Mouse (Mus musculus): ENCODE data around the gene Dguok. TPM values are rescaled to one million over a fixed set of nuclear protein-coding genes. Genes with fewer than 3 reads are reported as not detected.

The Dguok gene
- total and polyA plus RNA-seq, 3 experiments = 8.7 to 16.7 (median 11.5) TPM

DNA sequence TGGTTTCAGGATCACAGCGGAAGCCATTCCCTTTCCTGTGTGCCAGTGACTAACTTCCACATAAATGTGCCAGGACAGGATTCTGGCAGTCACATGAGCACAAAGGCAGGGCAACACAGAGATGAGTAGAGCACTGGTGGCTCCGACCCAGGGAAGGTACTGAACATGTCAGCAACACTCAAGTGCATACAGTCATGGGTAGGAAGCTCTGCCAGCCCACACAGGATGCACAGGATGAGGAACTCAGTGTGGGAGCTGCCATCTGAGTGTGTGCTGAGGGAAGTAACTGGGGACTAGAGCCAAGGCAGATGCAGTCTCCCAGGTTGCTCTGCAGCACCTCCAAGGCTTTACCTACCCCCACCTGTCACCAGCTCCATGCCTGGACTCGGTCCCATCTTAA is 4.1 kb downstream of the Dguok start:
- dilution Hi-C loops (cut with MboI; ENCODE audit: extremely low pct_ligation_motif_present, extremely low pct_unique_long_range_greater_than_20kb, low sequenced_read_pairs) (no loop called here), in situ Hi-C loops (cut with MboI; ENCODE audit: low pct_ligation_motif_present, low pct_unique_long_range_greater_than_20kb, low sequenced_read_pairs) (no loop called here)
- no peak for DNase-seq (ENCODE audit: extremely low read depth)
- H3K79me2 ChIP-seq (replicated peaks; ENCODE audit: control insufficient read depth, extremely low read depth, insufficient read depth, poor library complexity, severe bottlenecking) = no peaks in the 10 kb centered on the region; the same call in 1 of the 2 replicates
- no peak for TF ChIP-seq EP300 (IDR thresholded peaks at IDR 0.05; ENCODE audit: low read length)
- TF ChIP-seq PAX5 (IDR thresholded peaks at IDR 0.05; ENCODE audit: low read length) = no peak
- TF ChIP-seq USF1 (IDR thresholded peaks at IDR 0.05; ENCODE audit: low read depth, low read length) = no peak
- TF ChIP-seq KAT2A (IDR thresholded peaks at IDR 0.05; ENCODE audit: insufficient replicate concordance, low read length) = no peak
- no peak for TF ChIP-seq CHD1 (IDR thresholded peaks at IDR 0.05; ENCODE audit: low read depth, low read length)
- TF ChIP-seq MAFK (IDR thresholded peaks at IDR 0.05; ENCODE audit: insufficient replicate concordance, low read length) = no peak
- no peak for TF ChIP-seq JUN (IDR thresholded peaks at IDR 0.05; ENCODE audit: insufficient read depth, low read depth, low read length)
- TF ChIP-seq MYC (IDR thresholded peaks at IDR 0.05; ENCODE audit: low read depth, low read length) = no peak
- no peak for TF ChIP-seq NRF1 (IDR thresholded peaks at IDR 0.05; ENCODE audit: low read depth, low read length)
- no peak for TF ChIP-seq MXI1 (IDR thresholded peaks at IDR 0.05; ENCODE audit: low read depth, low read length)
- H3K4me1 ChIP-seq (ENCODE audit: control insufficient read depth in 1 of 2, insufficient read depth in 2 of 2) = peaks cover 13 to 43% of the 10 kb centered on the region in 2 experiments
- H3K27ac ChIP-seq (ENCODE audit: insufficient read depth, low read depth) = no peak overlapping the region
- no peak overlapping the region for H3K4me2 ChIP-seq (ENCODE audit: insufficient read depth, low read depth, poor library complexity, severe bottlenecking)
- H3K27me3 ChIP-seq (replicated peaks) = no peaks in the 10 kb centered on the region
- no peak overlapping the region for H3K4me3 ChIP-seq (replicated peaks in 1 of 3; ENCODE audit: low read depth in 2 of 3, low read length in 2 of 3, poor library complexity in 1 of 3)
- no peak overlapping the region for H3K9ac ChIP-seq (ENCODE audit: insufficient read depth, low read depth)
- H3K9me3 ChIP-seq (replicated peaks; ENCODE audit: low read length) = peaks cover 2% of the 10 kb centered on the region
- H3K36me3 ChIP-seq (replicated peaks in 1 of 2; ENCODE audit: control insufficient read depth in 1 of 2, insufficient read depth in 1 of 2, low read length in 1 of 2) = peaks cover 0 to 40% of the 10 kb centered on the region in 2 experiments

DNA sequence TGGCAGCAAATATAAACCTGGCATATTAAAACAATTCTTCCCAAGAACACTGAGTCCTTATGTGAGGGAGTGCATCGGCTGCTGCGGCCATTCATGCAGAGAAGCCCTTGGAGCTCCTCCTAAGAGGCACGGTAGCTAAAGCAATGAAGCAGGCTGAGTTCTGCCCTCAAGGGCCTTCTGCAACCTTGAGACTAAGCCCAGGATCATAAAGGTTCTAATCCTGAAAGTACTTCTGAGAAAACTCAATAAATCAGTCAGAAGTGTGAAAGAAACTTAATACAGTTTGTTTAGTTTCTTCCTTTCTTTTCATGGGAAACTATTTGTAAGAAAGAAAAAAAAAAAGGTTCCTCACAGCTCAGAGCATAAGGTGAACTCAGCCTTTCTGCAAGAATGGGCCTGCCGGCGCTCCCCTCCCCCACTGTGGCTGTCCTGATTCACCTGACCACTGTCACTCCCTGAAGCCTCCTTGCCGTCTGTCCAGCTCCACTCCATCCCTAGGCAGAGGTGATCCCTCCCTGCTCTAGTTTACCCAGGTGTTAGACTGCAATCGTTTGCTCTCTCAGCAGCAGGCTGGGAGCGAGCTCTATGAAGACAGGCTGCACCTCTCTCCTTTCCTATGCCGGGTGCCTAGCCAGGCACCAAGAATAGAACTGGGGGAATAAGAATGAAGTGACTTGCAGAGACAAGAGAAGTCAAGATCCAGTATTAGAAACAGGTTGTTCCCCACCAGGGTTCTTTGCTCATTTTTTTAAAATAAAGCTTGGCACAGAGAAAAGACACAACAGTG is 5.1 kb downstream of the Dguok start:
- peaks cover 0 to 48% of the 10 kb centered on the region in 2 experiments for H3K36me3 ChIP-seq (replicated peaks in 1 of 2; ENCODE audit: control insufficient read depth in 1 of 2, insufficient read depth in 1 of 2, low read length in 1 of 2)
- no peak overlapping the region for H3K27ac ChIP-seq (ENCODE audit: insufficient read depth, low read depth)
- H3K27me3 ChIP-seq (replicated peaks) = no peaks in the 10 kb centered on the region
- dilution Hi-C loops (cut with MboI; ENCODE audit: extremely low pct_ligation_motif_present, extremely low pct_unique_long_range_greater_than_20kb, low sequenced_read_pairs) = no loop called here
- H3K4me1 ChIP-seq (ENCODE audit: control insufficient read depth in 1 of 2, insufficient read depth in 2 of 2) = peaks cover 11 to 38% of the 10 kb centered on the region in 2 experiments
- no peak for TF ChIP-seq ELF1 (IDR thresholded peaks at IDR 0.05; ENCODE audit: low read depth, low read length)
- TF ChIP-seq GABPA (IDR thresholded peaks at IDR 0.05; ENCODE audit: insufficient replicate concordance, low read depth, low read length) = no peak
- TF ChIP-seq MXI1 (IDR thresholded peaks at IDR 0.05; ENCODE audit: low read depth, low read length) = no peak
- TF ChIP-seq TCF12 (IDR thresholded peaks at IDR 0.05; ENCODE audit: low read depth, low read length) = no peak
- no peak for TF ChIP-seq EP300 (IDR thresholded peaks at IDR 0.05; ENCODE audit: low read length)
- TF ChIP-seq SMC3 (IDR thresholded peaks at IDR 0.05; ENCODE audit: low read depth, low read length) = no peak
- H3K9ac ChIP-seq (ENCODE audit: insufficient read depth, low read depth) = no peak overlapping the region
- no peak overlapping the region for H3K4me3 ChIP-seq (replicated peaks in 1 of 3; ENCODE audit: low read depth in 2 of 3, low read length in 2 of 3, poor library complexity in 1 of 3)
- in situ Hi-C loops (cut with MboI; ENCODE audit: low pct_ligation_motif_present, low pct_unique_long_range_greater_than_20kb, low sequenced_read_pairs) = no loop called here
- no peaks in the 10 kb centered on the region; the same call in 1 of the 2 replicates for H3K79me2 ChIP-seq (replicated peaks; ENCODE audit: control insufficient read depth, extremely low read depth, insufficient read depth, poor library complexity, severe bottlenecking)
- no peak for DNase-seq (ENCODE audit: extremely low read depth)
- peaks cover 2% of the 10 kb centered on the region for H3K9me3 ChIP-seq (replicated peaks; ENCODE audit: low read length)
- H3K4me2 ChIP-seq (ENCODE audit: insufficient read depth, low read depth, poor library complexity, severe bottlenecking) = no peak overlapping the region

All from CH12.LX (cell line).